Mouse (Mus musculus): Measurements from ENCODE around the gene Lzts3.

- no peak for TF ChIP-seq CTCF (IDR thresholded peaks at IDR 0.05)
- TF ChIP-seq EP300 (IDR thresholded peaks at IDR 0.05; ENCODE audit: insufficient read depth, low read depth, low read length), result no peak
- no peak for TF ChIP-seq POLR2A (IDR thresholded peaks at IDR 0.05; ENCODE audit: insufficient read depth, low read depth, low read length)
Observed at GRCm38 (mm10) chr2:130632416-130632815, 10.2 kb downstream of the Lzts3 start.
